Mouse (Mus musculus) CH12.LX (cell line): ENCODE data around the gene Npw. TPM values are rescaled to one million over a fixed set of nuclear protein-coding genes. Genes with fewer than 3 reads are reported as not detected.

Experiments
- DNase-seq: peaks from one replicate; pipeline ENCODE4 v3.0.0-alpha.2; 2013; ENCODE audit errors: extremely low read depth
- H3K27ac ChIP-seq: 2 replicates; pipeline ENCODE4 v1.5.1; 2012; ENCODE audit warnings: low read depth, mild to moderate bottlenecking, control low read depth, moderate library complexity; ENCODE audit not compliant: insufficient read depth
- H3K27me3 ChIP-seq: replicated peaks from 2 replicates; pipeline ENCODE3; 2012; ENCODE audit warnings: inconsistent platforms
- H3K36me3 ChIP-seq, 2 experiments: replicated peaks in 1 of 2; 2 replicates each; pipeline versions ENCODE3 to v1.6.1; 2012; ENCODE audit warnings: inconsistent platforms in 1 of 2, low read length in 1 of 2, mild to moderate bottlenecking in 1 of 2, mixed read lengths in 1 of 2, moderate library complexity in 1 of 2; ENCODE audit not compliant: control insufficient read depth in 1 of 2, insufficient read depth in 1 of 2
- H3K4me1 ChIP-seq, 2 experiments: 2 replicates each; pipeline ENCODE4 v1.6.1; 2012; ENCODE audit warnings: inconsistent platforms in 1 of 2, moderate library complexity in 1 of 2; ENCODE audit not compliant: insufficient read depth in 2 of 2, control insufficient read depth in 1 of 2
- H3K4me2 ChIP-seq: 2 replicates; pipeline ENCODE4 v1.6.1; 2012; ENCODE audit warnings: low read depth, mild to moderate bottlenecking, control low read depth; ENCODE audit not compliant: poor library complexity, insufficient read depth, severe bottlenecking
- H3K4me3 ChIP-seq, 3 experiments: fragments of 150-350 bp in 1 of 3; sonication (generic) in 1 of 3; replicated peaks in 1 of 3; 2 replicates each; pipeline versions ENCODE3 to v1.5.1; 2011 to 2012; ENCODE audit warnings: low read depth in 2 of 3, low read length in 2 of 3, mild to moderate bottlenecking in 2 of 3, moderate library complexity in 2 of 3, control low read depth in 1 of 3, improper control_type of control experiment in 1 of 3, inconsistent platforms in 1 of 3, mixed read lengths in 1 of 3; ENCODE audit not compliant: poor library complexity in 1 of 3
- H3K79me2 ChIP-seq: replicated peaks from 2 replicates; pipeline ENCODE4 v1.6.1; 2012; ENCODE audit warnings: mild to moderate bottlenecking, moderate library complexity; ENCODE audit not compliant: control insufficient read depth, poor library complexity, insufficient read depth, severe bottlenecking; ENCODE audit errors: extremely low read depth
- H3K9ac ChIP-seq: 2 replicates; pipeline ENCODE4 v1.6.1; 2012; ENCODE audit warnings: low read depth, mild to moderate bottlenecking, control low read depth, moderate library complexity; ENCODE audit not compliant: insufficient read depth
- H3K9me3 ChIP-seq: replicated peaks from 2 replicates; pipeline ENCODE3; 2012; ENCODE audit warnings: low read length, inconsistent platforms, mixed read lengths
- CTCF ChIP-seq, 2 experiments: IDR thresholded peaks in 1 of 2; conservative IDR thresholded peaks in 1 of 2; 2 replicates each; pipeline ENCODE4 v1.5.1; 2011 to 2012; ENCODE audit warnings: low read depth in 2 of 2, low read length in 2 of 2, improper control_type of control experiment in 1 of 2, inconsistent platforms in 1 of 2, mild to moderate bottlenecking in 1 of 2, moderate library complexity in 1 of 2
- E2F4 ChIP-seq: IDR thresholded peaks from 2 replicates; pipeline ENCODE4 v1.6.1; 2011; ENCODE audit warnings: low read depth, low read length, improper control_type of control experiment; ENCODE audit not compliant: insufficient replicate concordance
- ELF1 ChIP-seq: IDR thresholded peaks from 2 replicates; pipeline ENCODE4 v1.6.1; 2014; ENCODE audit warnings: low read depth, mild to moderate bottlenecking, inconsistent platforms, low read length, improper control_type of control experiment
- ETS1 ChIP-seq: conservative IDR thresholded peaks from 2 replicates; pipeline ENCODE4 v1.6.1; 2012; ENCODE audit warnings: low read depth, mild to moderate bottlenecking, inconsistent platforms, low read length, improper control_type of control experiment, moderate library complexity
- HCFC1 ChIP-seq: IDR thresholded peaks from 2 replicates; pipeline ENCODE4 v1.6.1; 2012; ENCODE audit warnings: low read depth, mild to moderate bottlenecking, inconsistent platforms, low read length, improper control_type of control experiment
- MAX ChIP-seq: IDR thresholded peaks from 2 replicates; pipeline ENCODE4 v1.6.1; 2011; ENCODE audit warnings: low read length, improper control_type of control experiment
- MAZ ChIP-seq: IDR thresholded peaks from 2 replicates; pipeline ENCODE4 v1.6.1; 2012; ENCODE audit warnings: low read depth, mild to moderate bottlenecking, inconsistent platforms, low read length, improper control_type of control experiment, moderate library complexity
- NRF1 ChIP-seq: IDR thresholded peaks from 2 replicates; pipeline ENCODE4 v1.6.1; 2014; ENCODE audit warnings: low read depth, mild to moderate bottlenecking, inconsistent platforms, low read length, improper control_type of control experiment, moderate library complexity
- PAX5 ChIP-seq: IDR thresholded peaks from 2 replicates; pipeline ENCODE4 v1.6.1; 2012; ENCODE audit warnings: low read length, inconsistent platforms, mixed read lengths
- POLR2A ChIP-seq: IDR thresholded peaks from 2 replicates; pipeline ENCODE4 v1.6.1; 2011; ENCODE audit warnings: low read depth, mild to moderate bottlenecking, improper control_type of control experiment, low read length
- POLR2AphosphoS2 ChIP-seq: IDR thresholded peaks from 2 replicates; pipeline ENCODE4 v1.6.1; 2011; ENCODE audit warnings: low read depth, low read length, improper control_type of control experiment
- SMC3 ChIP-seq: IDR thresholded peaks from 2 replicates; pipeline ENCODE4 v1.6.1; 2011; ENCODE audit warnings: low read depth, low read length, improper control_type of control experiment
- TCF12 ChIP-seq: IDR thresholded peaks from 2 replicates; pipeline ENCODE4 v1.6.1; 2014; ENCODE audit warnings: low read depth, mild to moderate bottlenecking, inconsistent platforms, low read length, improper control_type of control experiment
- UBTF ChIP-seq: IDR thresholded peaks from 2 replicates; pipeline ENCODE4 v1.6.1; 2012; ENCODE audit warnings: low read depth, mild to moderate bottlenecking, inconsistent platforms, low read length, improper control_type of control experiment, moderate library complexity
- ZC3H11A ChIP-seq: IDR thresholded peaks from 2 replicates; pipeline ENCODE4 v1.6.1; 2012; ENCODE audit warnings: low read depth, mild to moderate bottlenecking, inconsistent platforms, low read length, improper control_type of control experiment
- ZKSCAN1 ChIP-seq: IDR thresholded peaks from 2 replicates; pipeline ENCODE4 v1.6.1; 2012; ENCODE audit warnings: low read depth, inconsistent platforms, low read length, improper control_type of control experiment, borderline replicate concordance
- dilution Hi-C: fragments of 300-500 bp; cut with MboI; formaldehyde crosslinking; loops from 2 replicates; pipeline ENCODE4 v1.14.3; 2020; ENCODE audit warnings: low sequenced_read_pairs; ENCODE audit not compliant: extremely low pct_unique_long_range_greater_than_20kb, extremely low pct_ligation_motif_present
- in situ Hi-C: fragments of 300-500 bp; cut with MboI; formaldehyde crosslinking; loops from 3 replicates; pipeline ENCODE4 v1.14.3; 2019; ENCODE audit warnings: low sequenced_read_pairs, low pct_ligation_motif_present, low pct_unique_long_range_greater_than_20kb, mixed read lengths
- polyA plus RNA-seq: library from polyadenylated mRNA; unstranded; fragments of >175 nt; gene quantifications from 2 replicates; pipeline ENCODE4 v1.2.1, GENCODE M21; 2012; ENCODE audit warnings: low read depth; ENCODE audit not compliant: insufficient read length
- total RNA-seq, 2 experiments: library from RNA; depleted of rRNA; stranded (reverse); fragments of 300-350 nt in 1 of 2; fragments of >200 nt in 1 of 2; gene quantifications; 2 replicates each; pipeline ENCODE4 v1.2.3; 2012 to 2014

The Npw gene
- total and polyA plus RNA-seq, 3 experiments: not detected

- no peak overlapping the region for H3K4me2 ChIP-seq
- no peaks in the 10 kb centered on the region for H3K27me3 ChIP-seq
- H3K79me2 ChIP-seq: no peaks in the 10 kb centered on the region
- no peak overlapping the region for H3K9ac ChIP-seq
- H3K36me3 ChIP-seq: peaks cover 0 to 61% of the 10 kb centered on the region in 2 experiments
- TF ChIP-seq ZKSCAN1 (no peak), PAX5 (no peak), POLR2AphosphoS2 (no peak), TCF12 (no peak), HCFC1 (no peak), ZC3H11A (no peak), MAX (no peak)
- DNase-seq: no peak
- dilution Hi-C loops: no loop called here
- in situ Hi-C loops: no loop called here
- peaks cover 6 to 50% of the 10 kb centered on the region in 2 experiments; a peak in 3 of 4 replicates for H3K4me1 ChIP-seq
- H3K4me3 ChIP-seq: no peak overlapping the region
- no peak overlapping the region for H3K27ac ChIP-seq
- no peaks in the 10 kb centered on the region for H3K9me3 ChIP-seq
Measured at GRCm38 (mm10) chr17:24635694-24636093, 22.6 kb downstream of the Npw start.

- TF ChIP-seq UBTF: no peak
- no peak for TF ChIP-seq PAX5
- TF ChIP-seq ELF1: no peak
- no peak for TF ChIP-seq SMC3
- TF ChIP-seq E2F4: no peak
- TF ChIP-seq MAZ: no peak
- no peak for TF ChIP-seq NRF1
- no peak for TF ChIP-seq POLR2AphosphoS2
- no peak for TF ChIP-seq POLR2A
- TF ChIP-seq CTCF (conservative IDR thresholded peaks at IDR 0.05 in 1 of 2, IDR thresholded peaks at IDR 0.05 in 1 of 2; ENCODE audit: low read depth in 2 of 2, low read length in 2 of 2): no peak
- TF ChIP-seq ETS1: no peak
- Histone ChIP-seq H3K4me1 (peaks cover 6 to 50% of the 10 kb centered on the region in 2 experiments; a peak in 3 of 4 replicates), H3K4me3 (no peak overlapping the region), H3K4me2 (no peak overlapping the region), H3K27ac (no peak overlapping the region), H3K9ac (no peak overlapping the region), H3K36me3 (peaks cover 3 to 61% of the 10 kb centered on the region in 2 experiments), H3K27me3 (no peaks in the 10 kb centered on the region), H3K79me2 (no peaks in the 10 kb centered on the region), H3K9me3 (no peaks in the 10 kb centered on the region)
- dilution Hi-C loops: no loop called here
- DNase-seq: no peak
- in situ Hi-C loops: no loop called here
Measured at GRCm38 (mm10) chr17:24635024-24635423, 23.2 kb downstream of the Npw start.
